Mouse (Mus musculus) kidney, adult 18-20 months (tissue): ENCODE data around the gene Itga3.

Experiments used
- DNase-seq: peaks from one replicate; pipeline ENCODE4 v3.0.0; 2021

Gene Itga3

GRCm38 (mm10) chr11:95004136-95004936, 72.3 kb downstream of the Itga3 start:
- no peak for DNase-seq

GRCm38 (mm10) chr11:95002705-95003104, 73.9 kb downstream of the Itga3 start:
- DNase-seq: no peak

GRCm38 (mm10) chr11:95001584-95002347, 74.8 kb downstream of the Itga3 start:
- no peak for DNase-seq

GRCm38 (mm10) chr11:95001058-95001457, 75.5 kb downstream of the Itga3 start:
- peak; percentile 77 for DNase-seq

- peak; percentile 65 for DNase-seq
Measured at GRCm38 (mm10) chr11:95000548-95000947, 76.1 kb downstream of the Itga3 start.

- DNase-seq: no peak
Measured at GRCm38 (mm10) chr11:95000128-95000527, 76.5 kb downstream of the Itga3 start.

- DNase-seq: no peak
Measured at GRCm38 (mm10) chr11:94998041-94998531, 78.5 kb downstream of the Itga3 start.

- no peak for DNase-seq
Measured at GRCm38 (mm10) chr11:94997596-94997995, 79.0 kb downstream of the Itga3 start.

GRCm38 (mm10) chr11:94996984-94997383, 79.6 kb downstream of the Itga3 start:
- DNase-seq: no peak

- DNase-seq: no peak
Measured at GRCm38 (mm10) chr11:94996101-94996500, 80.5 kb downstream of the Itga3 start.

GRCm38 (mm10) chr11:94994947-94995772, 81.4 kb downstream of the Itga3 start:
- no peak for DNase-seq
